Mouse (Mus musculus): ENCODE results near the gene Rnf5. TPM values are rescaled to one million over a fixed set of nuclear protein-coding genes. Genes with fewer than 3 reads are reported as not detected.
A peak's percentile ranks its signal among the peaks of the same experiment; 100 is the strongest.

Gene Rnf5
- polyA plus RNA-seq (2015; fragmentation: Nextera tagmentation; extraction: Ambion mirVana) = 299 and 301 TPM in 2 replicates

DNA sequence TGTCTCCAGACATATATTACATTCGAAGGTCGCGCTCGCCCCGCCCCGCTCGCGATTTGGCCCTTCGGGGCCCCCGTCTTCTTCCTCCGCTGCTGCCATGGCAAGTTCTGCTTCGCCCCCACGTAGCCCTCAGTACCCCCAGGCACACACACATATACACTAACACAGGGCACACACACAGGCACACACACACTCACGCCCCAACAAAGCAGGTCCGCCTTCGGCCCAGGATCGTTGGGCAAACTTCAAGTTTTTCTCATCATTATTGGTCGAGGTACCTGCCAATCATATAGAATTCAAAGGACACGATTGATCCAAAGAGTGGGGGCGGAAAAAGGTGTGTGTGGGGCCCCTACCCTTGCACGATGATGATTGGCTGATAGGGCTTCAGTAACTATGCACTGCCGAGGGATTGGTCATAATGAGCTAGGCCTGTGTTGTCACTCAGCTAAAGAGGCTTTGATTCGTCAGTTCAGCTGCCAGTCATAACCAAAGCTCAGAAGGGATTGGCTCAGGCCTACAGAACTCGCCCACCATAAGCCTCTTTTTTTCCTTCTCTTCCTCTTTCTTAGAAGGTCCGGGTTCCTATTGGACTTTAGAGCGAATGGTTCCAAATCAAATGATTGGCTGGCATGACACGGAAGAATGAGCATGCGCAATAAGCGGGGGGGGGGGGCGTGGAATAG is at the start of gene Rnf5:
Gene Rnf5, minus strand, starts transcription at position 316 of the 686 bp plus-strand sequence.
- under 1% methylated on average over 30 of the region's 30 CpGs for WGBS

DNA sequence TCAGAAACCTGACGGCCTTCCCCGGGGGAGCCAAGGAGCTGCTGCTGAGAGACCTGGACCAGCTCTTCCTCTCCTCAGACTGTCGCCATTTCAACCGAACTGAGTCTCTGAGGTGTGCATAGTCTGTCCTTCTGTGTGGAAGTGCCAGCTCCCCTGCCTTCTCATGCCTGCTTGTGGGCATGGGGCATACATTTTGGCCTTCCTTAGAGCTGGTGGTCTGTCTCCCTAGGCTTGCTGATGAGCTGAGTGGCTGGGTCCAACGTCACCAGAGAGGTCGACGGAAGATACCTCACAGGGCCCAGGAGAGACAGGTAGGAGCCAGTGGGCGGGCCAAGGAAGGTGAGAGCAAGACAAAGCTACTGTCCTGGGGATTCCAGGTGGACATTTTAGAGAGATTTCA is 49.5 kb upstream of the Rnf5 start:
- Histone ChIP-seq H3K27me3 (no peaks in the 10 kb centered on the region; the same call in 1 of the 2 replicates), H3K9me3 (no peaks in the 10 kb centered on the region), H3K4me2 (no peak overlapping the region), H3K27ac (no peak overlapping the region), H3K36me3 (peaks cover 72% of the 10 kb centered on the region), H3K4me3 (no peak overlapping the region), H3K9ac (no peak overlapping the region), H3K4me1 (replicated peaks) (peaks cover 23% of the 10 kb centered on the region)
- 95% methylated on average over 8 of the region's 8 CpGs for WGBS
- ATAC-seq (ENCODE audit: low FRiP score) = no peak

More for the DNA sequence above, at the start of gene Rnf5:
- Histone ChIP-seq H3K36me3 (peaks cover 25% of the 10 kb centered on the region), H3K27ac (peak within 1 kb of the TSS; percentile 94), H3K4me2 (peak within 1 kb of the TSS; percentile 99), H3K27me3 (no peaks in the 10 kb centered on the region), H3K4me3 (peak within 1 kb of the TSS; percentile 92), H3K9me3 (no peaks in the 10 kb centered on the region), H3K9ac (peak within 1 kb of the TSS; percentile 99), H3K4me1 (replicated peaks) (peaks cover 49% of the 10 kb centered on the region)
- ATAC-seq (ENCODE audit: low FRiP score) = peak; percentile 95

GRCm38 (mm10) chr17:34652546-34652945 is 49.1 kb upstream of the Rnf5 start:
- Histone ChIP-seq H3K9me3 (no peaks in the 10 kb centered on the region), H3K9ac (no peak overlapping the region), H3K4me1 (replicated peaks) (peaks cover 28% of the 10 kb centered on the region), H3K4me3 (no peak overlapping the region), H3K27ac (no peak overlapping the region), H3K36me3 (peaks cover 72% of the 10 kb centered on the region), H3K27me3 (no peaks in the 10 kb centered on the region), H3K4me2 (no peak overlapping the region)
- no peak for ATAC-seq (ENCODE audit: low FRiP score)
- 90% methylated on average over 10 of the region's 10 CpGs for WGBS

GRCm38 (mm10) chr17:34651507-34652221 is 48.2 kb upstream of the Rnf5 start:
- Histone ChIP-seq H3K27ac (no peak overlapping the region), H3K9me3 (no peaks in the 10 kb centered on the region), H3K4me3 (no peak overlapping the region), H3K36me3 (peaks cover 72% of the 10 kb centered on the region), H3K27me3 (no peaks in the 10 kb centered on the region), H3K9ac (no peak overlapping the region), H3K4me1 (replicated peaks) (peaks cover 30% of the 10 kb centered on the region), H3K4me2 (no peak overlapping the region)
- 49% methylated on average over 19 of the region's 19 CpGs for WGBS
- ATAC-seq (ENCODE audit: low FRiP score) = no peak

- no peak overlapping the region for H3K27ac ChIP-seq
- no peak overlapping the region for H3K4me2 ChIP-seq
- H3K9me3 ChIP-seq = no peaks in the 10 kb centered on the region
- H3K4me1 ChIP-seq (replicated peaks) = peaks cover 30% of the 10 kb centered on the region
- no peak for ATAC-seq (ENCODE audit: low FRiP score)
- H3K27me3 ChIP-seq = no peaks in the 10 kb centered on the region
- peaks cover 72% of the 10 kb centered on the region for H3K36me3 ChIP-seq
- H3K9ac ChIP-seq = 0 out of 2 replicates have a peak overlapping the region, but pooled peaks have one; percentile 29
- WGBS = 92% methylated on average over 14 of the region's 14 CpGs
- H3K4me3 ChIP-seq = no peak overlapping the region
These were observed 47.3 kb upstream of the Rnf5 start for GRCm38 (mm10) chr17:34650781-34651180.

- Histone ChIP-seq H3K27me3 (no peaks in the 10 kb centered on the region), H3K4me3 (no peak overlapping the region), H3K36me3 (peaks cover 60% of the 10 kb centered on the region), H3K4me1 (replicated peaks) (peaks cover 35% of the 10 kb centered on the region), H3K9me3 (no peaks in the 10 kb centered on the region), H3K9ac (no peak overlapping the region), H3K27ac (no peak overlapping the region), H3K4me2 (no peak overlapping the region)
- WGBS = 90% methylated on average over 18 of the region's 18 CpGs
- ATAC-seq (ENCODE audit: low FRiP score) = no peak
These were observed 45.8 kb upstream of the Rnf5 start for GRCm38 (mm10) chr17:34649106-34649864.

DNA sequence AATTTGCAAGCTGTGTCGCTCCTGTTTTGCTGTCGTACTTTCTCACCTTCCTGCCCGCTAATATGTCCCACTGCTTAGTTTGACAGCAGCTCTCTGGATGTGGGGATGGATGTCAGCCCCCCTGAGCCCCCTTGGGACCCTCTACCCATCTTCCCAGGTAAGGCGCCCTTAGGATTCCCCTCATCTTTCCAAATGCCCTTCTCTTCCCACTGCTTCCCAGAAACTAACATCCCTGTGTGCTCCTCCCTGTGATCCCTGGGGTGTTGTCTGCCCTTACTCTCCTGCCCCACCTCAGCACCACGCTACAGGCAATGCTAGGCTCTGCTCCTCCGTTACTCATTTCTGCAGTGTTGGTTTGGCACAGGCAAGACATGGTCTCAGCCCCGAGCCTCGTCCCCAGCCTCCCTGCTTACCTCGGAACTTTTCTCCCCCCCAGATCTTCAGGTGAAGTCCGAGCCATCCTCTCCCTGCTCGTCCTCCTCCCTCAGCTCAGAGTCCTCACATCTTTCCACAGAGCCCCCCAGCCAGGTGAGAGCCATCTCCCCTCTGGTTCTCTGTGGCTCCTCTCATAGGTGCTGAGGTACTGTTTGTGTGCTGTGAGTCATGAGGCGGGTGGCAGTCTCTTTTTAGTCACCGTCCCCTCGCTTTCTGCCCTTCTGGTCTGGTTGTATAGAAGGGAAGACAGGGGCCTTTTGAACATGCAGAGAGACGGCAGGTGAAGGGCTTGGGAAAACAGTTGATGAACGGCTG is 44.8 kb upstream of the Rnf5 start:
- Histone ChIP-seq H3K9me3 (no peaks in the 10 kb centered on the region), H3K36me3 (peaks cover 50% of the 10 kb centered on the region), H3K27me3 (no peaks in the 10 kb centered on the region), H3K4me1 (replicated peaks) (peaks cover 35% of the 10 kb centered on the region), H3K9ac (peak overlapping the region; percentile 97), H3K27ac (no peak overlapping the region), H3K4me2 (peak overlapping the region; percentile 85), H3K4me3 (peak overlapping the region; percentile 97)
- WGBS = 85% methylated on average over 16 of the region's 16 CpGs
- no peak for ATAC-seq (ENCODE audit: low FRiP score)

- no peaks in the 10 kb centered on the region for H3K27me3 ChIP-seq
- H3K36me3 ChIP-seq = peaks cover 38% of the 10 kb centered on the region
- peak within 1 kb of the TSS; percentile 97 for H3K4me3 ChIP-seq
- peak within 1 kb of the TSS; percentile 97 for H3K9ac ChIP-seq
- WGBS = 1% methylated on average over 65 of the region's 66 CpGs
- H3K27ac ChIP-seq = peak within 1 kb of the TSS; percentile 88
- H3K4me1 ChIP-seq (replicated peaks) = peaks cover 35% of the 10 kb centered on the region
- peak within 1 kb of the TSS; percentile 85 for H3K4me2 ChIP-seq
- ATAC-seq (ENCODE audit: low FRiP score) = peak; percentile 95
- H3K9me3 ChIP-seq = no peaks in the 10 kb centered on the region
These were observed 43.7 kb upstream of the Rnf5 start, which contains the start of gene Atf6b for GRCm38 (mm10) chr17:34646906-34647787. TSS of gene Atf6b (plus strand) at chr17:34647146.

DNA sequence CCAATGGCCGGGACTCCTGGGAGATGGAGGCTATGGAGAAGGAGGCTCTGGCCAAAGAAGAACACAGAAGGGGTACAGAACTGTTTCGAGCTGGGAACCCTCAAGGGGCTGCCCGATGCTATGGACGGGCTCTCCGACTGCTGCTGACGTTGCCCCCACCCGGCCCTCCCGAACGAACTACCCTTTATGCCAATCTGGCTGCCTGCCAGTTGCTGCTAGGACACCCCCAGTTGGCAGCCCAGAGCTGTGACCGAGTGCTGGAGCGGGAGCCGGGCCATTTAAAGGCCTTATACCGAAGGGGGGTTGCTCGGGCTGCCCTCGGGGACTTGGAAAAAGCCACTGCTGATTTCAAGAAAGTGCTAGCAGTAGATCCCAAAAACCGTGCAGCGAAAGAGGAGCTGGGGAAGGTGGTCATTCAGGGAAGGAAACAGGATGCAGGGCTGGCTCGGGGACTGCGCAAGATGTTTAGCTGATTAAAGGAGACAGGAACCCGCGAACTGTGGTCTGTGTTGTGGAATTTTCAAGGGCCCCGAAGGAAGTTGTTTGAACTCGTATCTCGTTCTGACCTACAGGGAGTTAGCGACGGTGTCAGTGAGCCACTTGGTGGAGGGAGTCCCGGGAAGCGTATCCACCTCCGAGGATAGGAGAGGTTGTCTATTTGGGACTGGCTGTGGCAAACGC is 42.5 kb upstream of the Rnf5 start:
- ATAC-seq (ENCODE audit: low FRiP score) = no peak
- H3K4me3 ChIP-seq = peak overlapping the region; percentile 97
- H3K4me2 ChIP-seq = peak overlapping the region; percentile 85
- no peaks in the 10 kb centered on the region for H3K9me3 ChIP-seq
- 85% methylated on average over 30 of the region's 30 CpGs for WGBS
- H3K36me3 ChIP-seq = peaks cover 27% of the 10 kb centered on the region
- H3K9ac ChIP-seq = no peak overlapping the region
- peaks cover 44% of the 10 kb centered on the region for H3K4me1 ChIP-seq (replicated peaks)
- no peaks in the 10 kb centered on the region for H3K27me3 ChIP-seq
- H3K27ac ChIP-seq = no peak overlapping the region

- Histone ChIP-seq H3K27me3 (no peaks in the 10 kb centered on the region), H3K9me3 (no peaks in the 10 kb centered on the region), H3K9ac (peak overlapping the region; percentile 72), H3K4me3 (peak overlapping the region; percentile 56), H3K36me3 (peaks cover 20% of the 10 kb centered on the region), H3K4me2 (peak overlapping the region; percentile 85), H3K4me1 (replicated peaks) (peaks cover 50% of the 10 kb centered on the region), H3K27ac (0 out of 2 replicates have a peak overlapping the region, but pooled peaks have one; percentile 74)
- WGBS = 45% methylated on average over 10 of the region's 10 CpGs
- no peak for ATAC-seq (ENCODE audit: low FRiP score)
These were observed 41.9 kb upstream of the Rnf5 start for GRCm38 (mm10) chr17:34645256-34645829.

Data from hindbrain, embryonic 13.5 days (tissue).